27 mouse cellular contexts compared by ENCODE assay signal in genomic region chr11:23740895-23741294, GRCm38 (mm10). TPM values are rescaled to one million over a fixed set of nuclear protein-coding genes. Genes with fewer than 3 reads are reported as not detected.
DNase-seq lines count a peak whose midpoint lies in the region; ATAC-seq and TF ChIP-seq lines count a peak whose summit lies in the region.
"Had no signal": no experiment of that assay in that cellular context is flagged by ENCODE, and none has a peak within 500 bp of the region (broad histone marks: within the 10 kb centered on the region; RNA-seq: fewer than 3 reads in every experiment).

No protein-coding gene starts in this region.

- H3K27me3 ChIP-seq in liver, embryonic 12.5 days (replicated peaks) = no peaks in the 10 kb centered on the region
- no peaks in the 10 kb centered on the region for H3K27me3 ChIP-seq in liver, postnatal 0 days (ENCODE audit: insufficient read depth, low read length)
- no peaks in the 10 kb centered on the region for H3K27me3 ChIP-seq in liver, embryonic 15.5 days
- H3K27me3 ChIP-seq in forebrain, embryonic 10.5 days (ENCODE audit: poor library complexity, severe bottlenecking) = no peaks in the 10 kb centered on the region
- H3K27me3 ChIP-seq: CH12.LX; hindbrain, embryonic 13.5 days had no signal

- intact Hi-C loops in left cerebral cortex, postnatal 25 days (cut with DNase I) = no loop called here

- no peak overlapping the region for H3K4me2 ChIP-seq in liver, embryonic 12.5 days
- H3K4me2 ChIP-seq in liver, postnatal 0 days (ENCODE audit: low read depth, low read length) = no peak overlapping the region
- H3K4me2 ChIP-seq in liver, embryonic 15.5 days = no peak overlapping the region
- H3K4me2 ChIP-seq: heart, embryonic 11.5 days; hindbrain, embryonic 13.5 days had no signal

- H3K9ac ChIP-seq in liver, embryonic 12.5 days = no peak overlapping the region
- no peak overlapping the region for H3K9ac ChIP-seq in liver, postnatal 0 days (replicated peaks)
- no peak overlapping the region for H3K9ac ChIP-seq in liver, embryonic 15.5 days
- H3K9ac ChIP-seq: forebrain, postnatal 0 days; hindbrain, embryonic 13.5 days had no signal

- no peaks in the 10 kb centered on the region for H3K9me3 ChIP-seq in liver, embryonic 12.5 days (replicated peaks)
- H3K9me3 ChIP-seq in liver, postnatal 0 days (ENCODE audit: low read length) = no peaks in the 10 kb centered on the region
- no peaks in the 10 kb centered on the region for H3K9me3 ChIP-seq in liver, embryonic 15.5 days (replicated peaks)
- no peaks in the 10 kb centered on the region for H3K9me3 ChIP-seq in forebrain, embryonic 10.5 days
- H3K9me3 ChIP-seq: G1E; hindbrain, embryonic 10.5 days; hindbrain, embryonic 13.5 days had no signal

- H3K36me3 ChIP-seq in liver, embryonic 12.5 days = peaks cover 3% of the 10 kb centered on the region; the same call in 1 of the 2 replicates
- H3K36me3 ChIP-seq in liver, postnatal 0 days (replicated peaks; ENCODE audit: insufficient read depth, low read length) = peaks cover 40% of the 10 kb centered on the region
- peaks cover 5% of the 10 kb centered on the region; the same call in 1 of the 2 replicates for H3K36me3 ChIP-seq in liver, embryonic 15.5 days (replicated peaks)
- no peaks in the 10 kb centered on the region for H3K36me3 ChIP-seq in forebrain, embryonic 10.5 days (replicated peaks)

- TF ChIP-seq CTCF in liver, postnatal 0 days (IDR thresholded peaks at IDR 0.05; ENCODE audit: low read depth) = no peak

- DNase-seq in liver, postnatal 0 days = no peak
- DNase-seq in induced T-regulatory cell, adult 2 months (ENCODE audit: low read depth) = peak; percentile 4
- DNase-seq in right cerebral cortex, postnatal 36 days (ENCODE audit: low spot score in 2 of 2) = no peak
- DNase-seq in forebrain, embryonic 10.5 days (ENCODE audit: extremely low spot score, low spot score) = no peak
- no peak for DNase-seq in left cerebral cortex, postnatal 25 days (ENCODE audit: low spot score in 2 of 2)
- DNase-seq: adrenal gland, adult 8-10 months; adrenal gland, postnatal 25 days; B cell, adult 2 months; cerebellum, adult 18-20 months; cerebellum, adult 9-10 months; cerebellum, postnatal 14 days; forebrain, postnatal 0 days; gastrocnemius, adult 2 months; gastrocnemius, postnatal 14 days; heart, adult 11 months; heart, postnatal 36 days had no signal

- TF ChIP-seq EP300 in liver, postnatal 0 days (IDR thresholded peaks at IDR 0.05; ENCODE audit: low read depth) = no peak

- ATAC-seq in liver, embryonic 12.5 days = peak; percentile 47
- ATAC-seq in liver, postnatal 0 days = no peak
- ATAC-seq in liver, embryonic 15.5 days (ENCODE audit: insufficient read depth) = 0 out of 2 replicates have a peak, but pooled peaks have one; percentile 18
- ATAC-seq in megakaryocyte-erythroid progenitor cell, adult 5-6 weeks (replicated peaks; ENCODE audit: low FRiP score, low TSS enrichment, poor library complexity, severe bottlenecking) = peak; percentile 92
- ATAC-seq: activated CD4-positive, CD25-positive, alpha-beta regulatory T cell, adult 4 months; forebrain, embryonic 14.5 days; forebrain, postnatal 0 days; hindbrain, embryonic 16.5 days had no signal

- H3K27ac ChIP-seq in liver, embryonic 12.5 days = no peak overlapping the region
- H3K27ac ChIP-seq in liver, postnatal 0 days (ENCODE audit: low read depth) = no peak overlapping the region
- H3K27ac ChIP-seq in liver, embryonic 15.5 days (replicated peaks) = no peak overlapping the region
- H3K27ac ChIP-seq in forebrain, embryonic 10.5 days = no peak overlapping the region
- H3K27ac ChIP-seq: gastrocnemius, adult 2 months; hindbrain, embryonic 10.5 days; hindbrain, embryonic 13.5 days had no signal

- H3K4me3 ChIP-seq in liver, embryonic 12.5 days = no peak overlapping the region
- H3K4me3 ChIP-seq in liver, postnatal 0 days (ENCODE audit: low read depth, low read length) = no peak overlapping the region
- H3K4me3 ChIP-seq in liver, embryonic 15.5 days (replicated peaks) = no peak overlapping the region
- no peak overlapping the region for H3K4me3 ChIP-seq in forebrain, embryonic 10.5 days
- H3K4me3 ChIP-seq: gastrocnemius, adult 2 months; hindbrain, embryonic 10.5 days; hindbrain, embryonic 13.5 days had no signal

- peaks cover 10% of the 10 kb centered on the region for H3K4me1 ChIP-seq in liver, embryonic 12.5 days
- H3K4me1 ChIP-seq in liver, postnatal 0 days (ENCODE audit: insufficient read depth) = no peaks in the 10 kb centered on the region
- H3K4me1 ChIP-seq in liver, embryonic 15.5 days (replicated peaks) = no peaks in the 10 kb centered on the region
- H3K4me1 ChIP-seq in forebrain, embryonic 10.5 days = no peaks in the 10 kb centered on the region
- H3K4me1 ChIP-seq: hindbrain, embryonic 10.5 days; hindbrain, embryonic 13.5 days had no signal

- WGBS in liver, embryonic 12.5 days (ENCODE audit: insufficient replicate concordance) = 29% methylated on average over 4 of the region's 4 CpGs
- 51% methylated on average over 4 of the region's 4 CpGs for WGBS in liver, postnatal 0 days (ENCODE audit: insufficient replicate concordance)
- 28% methylated on average over 4 of the region's 4 CpGs for WGBS in liver, embryonic 15.5 days (ENCODE audit: insufficient replicate concordance)
- 86% methylated on average over 4 of the region's 4 CpGs for WGBS in forebrain, embryonic 10.5 days

RNA-seq across cellular contexts. Expression of gene Rel, which starts 29.9 kb away (rescaled TPM):
- 0.36 and 0.63 TPM in 2 replicates for polyA plus RNA-seq in liver, embryonic 12.5 days (2016; fragmentation: Nextera tagmentation; extraction: Ambion mirVana)
- polyA plus RNA-seq in liver, postnatal 0 days (2015; fragmentation: Nextera tagmentation; extraction: Ambion mirVana) = 0.63 and 0.89 TPM in 2 replicates
- polyA plus RNA-seq in liver, embryonic 15.5 days (2015; fragmentation: Nextera tagmentation; extraction: Ambion mirVana) = 0.46 and 0.48 TPM in 2 replicates
- total RNA-seq in megakaryocyte-erythroid progenitor cell, adult 5-6 weeks (2014; fragmentation: Nextera tagmentation) = 0.44 and 1.7 TPM in 2 replicates
- total RNA-seq in megakaryocyte-erythroid progenitor cell, adult 5-6 weeks (2017) = 1.9 and 3.0 TPM in 2 replicates
- polyA plus RNA-seq in forebrain, embryonic 10.5 days (2016; fragmentation: Nextera tagmentation; extraction: Ambion mirVana) = 0.53 and 0.71 TPM in 2 replicates
- total RNA-seq in left cerebral cortex, postnatal 25 days (2021) = 1 to 10 TPM; 3.5 to 3.8 TPM
